Mouse (Mus musculus): ENCODE results near the gene Acvrl1. TPM values are rescaled to one million over a fixed set of nuclear protein-coding genes. Genes with fewer than 3 reads are reported as not detected.

Acvrl1 gene
- polyA plus RNA-seq (2015; fragmentation: Nextera tagmentation; extraction: Ambion mirVana) = 2.3 and 3.2 TPM in 2 replicates

GRCm38 (mm10) chr15:101128181-101129089, at the start of gene Acvrl1:
TSS of gene Acvrl1 (plus strand) at chr15:101128522.
- H3K27me3 ChIP-seq (ENCODE audit: control insufficient read depth, insufficient read depth, low read depth, low read length) = peaks cover 44% of the 10 kb centered on the region
- H3K4me3 ChIP-seq (ENCODE audit: low read depth, low read length) = peak within 1 kb of the TSS; percentile 44
- H3K36me3 ChIP-seq (ENCODE audit: control insufficient read depth, insufficient read depth) = no peaks in the 10 kb centered on the region
- no peaks in the 10 kb centered on the region; the same call in 1 of the 2 replicates for H3K4me1 ChIP-seq (ENCODE audit: control insufficient read depth, low read depth, low read length)
- H3K27ac ChIP-seq (ENCODE audit: low read length) = no peak within 1 kb of the TSS
- peak within 1 kb of the TSS; percentile 50 for H3K4me2 ChIP-seq (ENCODE audit: low read depth, low read length)
- H3K9ac ChIP-seq (ENCODE audit: low read depth, low read length) = no peak within 1 kb of the TSS; the same call in 1 of the 2 replicates
- ATAC-seq (ENCODE audit: low read depth) = no peak
- 4% methylated on average over 46 of the region's 46 CpGs for whole genome bisulfite sequencing (ENCODE audit: insufficient replicate concordance)
- H3K9me3 ChIP-seq (replicated peaks; ENCODE audit: control insufficient read depth, low read length) = no peaks in the 10 kb centered on the region

GRCm38 (mm10) chr15:101078731-101079156, 49.6 kb upstream of the Acvrl1 start:
- Histone ChIP-seq H3K4me1 (ENCODE audit: control insufficient read depth, low read depth, low read length) (peaks cover 4% of the 10 kb centered on the region), H3K27ac (ENCODE audit: low read length) (peak overlapping the region; percentile 82), H3K27me3 (ENCODE audit: control insufficient read depth, insufficient read depth, low read depth, low read length) (peaks cover 47% of the 10 kb centered on the region), H3K9me3 (replicated peaks; ENCODE audit: control insufficient read depth, low read length) (no peaks in the 10 kb centered on the region), H3K36me3 (ENCODE audit: control insufficient read depth, insufficient read depth) (no peaks in the 10 kb centered on the region), H3K9ac (ENCODE audit: low read depth, low read length) (no peak overlapping the region), H3K4me3 (ENCODE audit: low read depth, low read length) (peak overlapping the region; percentile 62), H3K4me2 (ENCODE audit: low read depth, low read length) (peak overlapping the region; percentile 52)
- 4% methylated on average over 30 of the region's 30 CpGs for WGBS (ENCODE audit: insufficient replicate concordance)
- ATAC-seq (ENCODE audit: low read depth) = peak; percentile 87

GRCm38 (mm10) chr15:101080031-101080520, 48.2 kb upstream of the Acvrl1 start:
- ATAC-seq (ENCODE audit: low read depth) = no peak
- Histone ChIP-seq H3K9ac (ENCODE audit: low read depth, low read length) (no peak overlapping the region), H3K36me3 (ENCODE audit: control insufficient read depth, insufficient read depth) (no peaks in the 10 kb centered on the region), H3K27me3 (ENCODE audit: control insufficient read depth, insufficient read depth, low read depth, low read length) (peaks cover 47% of the 10 kb centered on the region), H3K4me3 (ENCODE audit: low read depth, low read length) (no peak overlapping the region), H3K4me1 (ENCODE audit: control insufficient read depth, low read depth, low read length) (no peaks in the 10 kb centered on the region; the same call in none of the 2 replicates), H3K4me2 (ENCODE audit: low read depth, low read length) (no peak overlapping the region), H3K9me3 (replicated peaks; ENCODE audit: control insufficient read depth, low read length) (no peaks in the 10 kb centered on the region), H3K27ac (ENCODE audit: low read length) (no peak overlapping the region)
- 70% methylated on average over 9 of the region's 9 CpGs for WGBS (ENCODE audit: insufficient replicate concordance)

GRCm38 (mm10) chr15:101081035-101081548, 47.2 kb upstream of the Acvrl1 start:
- no peak overlapping the region for H3K4me2 ChIP-seq (ENCODE audit: low read depth, low read length)
- no peaks in the 10 kb centered on the region; the same call in none of the 2 replicates for H3K4me1 ChIP-seq (ENCODE audit: control insufficient read depth, low read depth, low read length)
- H3K9me3 ChIP-seq (replicated peaks; ENCODE audit: control insufficient read depth, low read length) = no peaks in the 10 kb centered on the region
- no peaks in the 10 kb centered on the region for H3K36me3 ChIP-seq (ENCODE audit: control insufficient read depth, insufficient read depth)
- H3K27me3 ChIP-seq (ENCODE audit: control insufficient read depth, insufficient read depth, low read depth, low read length) = peaks cover 37% of the 10 kb centered on the region
- ATAC-seq (ENCODE audit: low read depth) = no peak
- H3K9ac ChIP-seq (ENCODE audit: low read depth, low read length) = no peak overlapping the region
- H3K27ac ChIP-seq (ENCODE audit: low read length) = no peak overlapping the region
- H3K4me3 ChIP-seq (ENCODE audit: low read depth, low read length) = no peak overlapping the region
- WGBS (ENCODE audit: insufficient replicate concordance) = 42% methylated on average over 7 of the region's 7 CpGs

- Histone ChIP-seq H3K9ac (ENCODE audit: low read depth, low read length) (no peak overlapping the region), H3K4me1 (ENCODE audit: control insufficient read depth, low read depth, low read length) (no peaks in the 10 kb centered on the region; the same call in 1 of the 2 replicates), H3K27ac (ENCODE audit: low read length) (no peak overlapping the region), H3K9me3 (replicated peaks; ENCODE audit: control insufficient read depth, low read length) (no peaks in the 10 kb centered on the region), H3K4me2 (ENCODE audit: low read depth, low read length) (no peak overlapping the region), H3K27me3 (ENCODE audit: control insufficient read depth, insufficient read depth, low read depth, low read length) (peaks cover 26% of the 10 kb centered on the region), H3K36me3 (ENCODE audit: control insufficient read depth, insufficient read depth) (no peaks in the 10 kb centered on the region), H3K4me3 (ENCODE audit: low read depth, low read length) (no peak overlapping the region)
- ATAC-seq (ENCODE audit: low read depth) = no peak
- WGBS (ENCODE audit: insufficient replicate concordance) = 35% methylated on average over 4 of the region's 4 CpGs
These were observed 46.1 kb upstream of the Acvrl1 start for GRCm38 (mm10) chr15:101082236-101082635.

GRCm38 (mm10) chr15:101084499-101084898, 43.8 kb upstream of the Acvrl1 start:
- Histone ChIP-seq H3K27me3 (ENCODE audit: control insufficient read depth, insufficient read depth, low read depth, low read length) (peaks cover 3% of the 10 kb centered on the region), H3K4me1 (ENCODE audit: control insufficient read depth, low read depth, low read length) (no peaks in the 10 kb centered on the region; the same call in 1 of the 2 replicates), H3K4me2 (ENCODE audit: low read depth, low read length) (no peak overlapping the region), H3K9ac (ENCODE audit: low read depth, low read length) (no peak overlapping the region), H3K27ac (ENCODE audit: low read length) (no peak overlapping the region), H3K9me3 (replicated peaks; ENCODE audit: control insufficient read depth, low read length) (no peaks in the 10 kb centered on the region), H3K4me3 (ENCODE audit: low read depth, low read length) (no peak overlapping the region), H3K36me3 (ENCODE audit: control insufficient read depth, insufficient read depth) (no peaks in the 10 kb centered on the region)
- WGBS (ENCODE audit: insufficient replicate concordance) = 43% methylated on average over 10 of the region's 10 CpGs
- ATAC-seq (ENCODE audit: low read depth) = no peak

- Histone ChIP-seq H3K9me3 (replicated peaks; ENCODE audit: control insufficient read depth, low read length) (no peaks in the 10 kb centered on the region), H3K4me2 (ENCODE audit: low read depth, low read length) (no peak overlapping the region), H3K27ac (ENCODE audit: low read length) (no peak overlapping the region), H3K9ac (ENCODE audit: low read depth, low read length) (no peak overlapping the region), H3K4me1 (ENCODE audit: control insufficient read depth, low read depth, low read length) (no peaks in the 10 kb centered on the region; the same call in 1 of the 2 replicates), H3K36me3 (ENCODE audit: control insufficient read depth, insufficient read depth) (no peaks in the 10 kb centered on the region), H3K27me3 (ENCODE audit: control insufficient read depth, insufficient read depth, low read depth, low read length) (no peaks in the 10 kb centered on the region), H3K4me3 (ENCODE audit: low read depth, low read length) (no peak overlapping the region)
- no peak for ATAC-seq (ENCODE audit: low read depth)
- 56% methylated on average over 9 of the region's 9 CpGs for WGBS (ENCODE audit: insufficient replicate concordance)
These were observed 41.9 kb upstream of the Acvrl1 start for GRCm38 (mm10) chr15:101086451-101086850.

- Histone ChIP-seq H3K36me3 (ENCODE audit: control insufficient read depth, insufficient read depth) (no peaks in the 10 kb centered on the region), H3K27ac (ENCODE audit: low read length) (no peak overlapping the region), H3K9me3 (replicated peaks; ENCODE audit: control insufficient read depth, low read length) (no peaks in the 10 kb centered on the region), H3K4me2 (ENCODE audit: low read depth, low read length) (no peak overlapping the region), H3K4me1 (ENCODE audit: control insufficient read depth, low read depth, low read length) (no peaks in the 10 kb centered on the region), H3K4me3 (ENCODE audit: low read depth, low read length) (no peak overlapping the region), H3K9ac (ENCODE audit: low read depth, low read length) (no peak overlapping the region), H3K27me3 (ENCODE audit: control insufficient read depth, insufficient read depth, low read depth, low read length) (no peaks in the 10 kb centered on the region)
- 45% methylated on average over 3 of the region's 3 CpGs for WGBS (ENCODE audit: insufficient replicate concordance)
- ATAC-seq (ENCODE audit: low read depth) = no peak
These were observed 41.4 kb upstream of the Acvrl1 start for GRCm38 (mm10) chr15:101086956-101087355.

- no peak overlapping the region for H3K4me2 ChIP-seq (ENCODE audit: low read depth, low read length)
- no peak overlapping the region for H3K27ac ChIP-seq (ENCODE audit: low read length)
- 54% methylated on average over 4 of the region's 4 CpGs for WGBS (ENCODE audit: insufficient replicate concordance)
- no peaks in the 10 kb centered on the region for H3K27me3 ChIP-seq (ENCODE audit: control insufficient read depth, insufficient read depth, low read depth, low read length)
- H3K4me3 ChIP-seq (ENCODE audit: low read depth, low read length) = no peak overlapping the region
- no peak overlapping the region for H3K9ac ChIP-seq (ENCODE audit: low read depth, low read length)
- H3K4me1 ChIP-seq (ENCODE audit: control insufficient read depth, low read depth, low read length) = peaks cover 6% of the 10 kb centered on the region
- no peaks in the 10 kb centered on the region for H3K36me3 ChIP-seq (ENCODE audit: control insufficient read depth, insufficient read depth)
- no peaks in the 10 kb centered on the region for H3K9me3 ChIP-seq (replicated peaks; ENCODE audit: control insufficient read depth, low read length)
- no peak for ATAC-seq (ENCODE audit: low read depth)
These were observed 40.0 kb upstream of the Acvrl1 start for GRCm38 (mm10) chr15:101088291-101088690.

Data from liver, embryonic 16.5 days (tissue).